Mouse (Mus musculus) spleen, adult 2 months (tissue): ENCODE measurements around the gene Rgs14.

Experiments used
- CTCF ChIP-seq: fragments of 200-500 bp; IDR thresholded peaks from 2 replicates; pipeline ENCODE4 v1.5.1; 2011; ENCODE audit warnings: mild to moderate bottlenecking, inconsistent platforms; ENCODE audit not compliant: insufficient read depth, insufficient read length, insufficient replicate concordance; ENCODE audit errors: extremely low read depth
- POLR2A ChIP-seq: fragments of 200-500 bp; IDR thresholded peaks from 2 replicates; pipeline ENCODE4 v1.6.1; 2011; ENCODE audit warnings: low read depth, low read length, inconsistent platforms

DNA sequence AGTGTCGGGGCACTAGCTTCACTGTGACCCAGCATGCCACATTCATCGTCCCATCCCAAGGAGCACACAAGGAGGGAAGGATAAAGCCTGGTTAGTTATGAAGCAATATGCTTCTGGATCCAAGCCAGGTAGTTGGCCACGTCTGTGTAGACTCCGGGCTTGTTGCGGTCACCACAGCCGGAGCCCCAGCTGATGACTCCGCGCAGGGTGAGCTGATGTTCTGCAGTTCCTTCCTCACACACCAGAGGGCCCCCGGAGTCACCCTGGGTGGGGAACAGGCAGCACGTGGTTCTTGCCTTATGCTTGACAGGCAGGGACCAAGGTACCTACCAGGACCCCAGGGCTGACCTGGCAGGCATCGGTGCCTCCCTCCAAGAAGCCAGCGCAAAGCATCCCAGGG, 48.5 kb downstream of the Rgs14 start:
- TF ChIP-seq POLR2A: no peak
- peak; percentile 92 for TF ChIP-seq CTCF
